Mouse (Mus musculus) neural tube, embryonic 11.5 days (tissue): ENCODE data around the gene Psd. TPM values are rescaled to one million over a fixed set of nuclear protein-coding genes. Genes with fewer than 3 reads are reported as not detected.

Experiments used
- ATAC-seq: fragments of 200-750 bp; cut with Nextera tagmentation; 2 replicates; pipeline ENCODE4 v1.8.0; 2017; ENCODE audit warnings: moderate number of reproducible peaks, mild to moderate bottlenecking, moderate TSS enrichment, moderate library complexity; ENCODE audit not compliant: insufficient read depth, low FRiP score, low TSS enrichment
- DNase-seq: peaks from one replicate; pipeline ENCODE4 v3.0.0-alpha.2; 2015; ENCODE audit warnings: low spot score
- H3K27ac ChIP-seq: fragments of 300-500 bp; sonication (generic); 2 replicates; pipeline ENCODE4 v1.5.1; 2014; ENCODE audit warnings: low read depth, mild to moderate bottlenecking, low read length
- H3K27me3 ChIP-seq: fragments of 300-500 bp; sonication (generic); 2 replicates; pipeline ENCODE4 v1.6.1; 2014; ENCODE audit warnings: mild to moderate bottlenecking, low read length, mixed read lengths; ENCODE audit not compliant: control insufficient read depth, insufficient read depth
- H3K36me3 ChIP-seq: fragments of 300-500 bp; sonication (generic); 2 replicates; pipeline ENCODE4 v1.6.1; 2014; ENCODE audit warnings: mild to moderate bottlenecking, low read length, moderate library complexity, mixed read lengths; ENCODE audit not compliant: control insufficient read depth, insufficient read depth
- H3K4me1 ChIP-seq: fragments of 300-500 bp; sonication (generic); 2 replicates; pipeline ENCODE4 v1.6.1; 2014; ENCODE audit warnings: low read length, mixed read lengths; ENCODE audit not compliant: control insufficient read depth, insufficient read depth
- H3K4me2 ChIP-seq: fragments of 300-500 bp; sonication (generic); 2 replicates; pipeline ENCODE4 v1.6.1; 2014; ENCODE audit warnings: low read depth, mild to moderate bottlenecking, moderate library complexity
- H3K4me3 ChIP-seq: fragments of 300-500 bp; sonication (generic); 2 replicates; pipeline ENCODE4 v1.5.1; 2014; ENCODE audit warnings: low read depth, low read length
- H3K9ac ChIP-seq: fragments of 300-500 bp; sonication (generic); 2 replicates; pipeline ENCODE4 v1.6.1; 2014; ENCODE audit warnings: mild to moderate bottlenecking, low read length
- H3K9me3 ChIP-seq: fragments of 300-500 bp; sonication (generic); 2 replicates; pipeline ENCODE4 v1.6.1; 2016; ENCODE audit warnings: low read length; ENCODE audit not compliant: control insufficient read depth
- WGBS: fragments of 180-500 bp; shearing (Covaris S2); extraction: QIAGEN DNeasy Blood & Tissue Kit; methylation state at CpG from one replicate; pipeline ENCODE4 v1.1.7; 2014; 5-methylcytosine and 5-hydroxymethylcytosine counted together
- polyA plus RNA-seq: library from polyadenylated mRNA; unstranded; fragments of >200 nt; fragmentation: Nextera tagmentation; extraction: Ambion mirVana; gene quantifications from 2 replicates; pipeline ENCODE4 v1.2.1, GENCODE M21; 2014

Gene Psd
- polyA plus RNA-seq, 1 experiment from 2014 or later, result 10.9 TPM

- WGBS, result 69% methylated on average over 16 of the region's 16 CpGs
- H3K4me3 ChIP-seq, result no peak overlapping the region
- no peaks in the 10 kb centered on the region for H3K36me3 ChIP-seq
- H3K9ac ChIP-seq, result no peak overlapping the region
- peaks cover 14% of the 10 kb centered on the region for H3K4me1 ChIP-seq
- no peak overlapping the region for H3K4me2 ChIP-seq
- DNase-seq (no peak), ATAC-seq (no peak)
- peaks cover 18% of the 10 kb centered on the region for H3K27me3 ChIP-seq
- no peaks in the 10 kb centered on the region for H3K9me3 ChIP-seq
- no peak overlapping the region for H3K27ac ChIP-seq
These were observed 19.2 kb downstream of the Psd start for GRCm38 (mm10) chr19:46307781-46308180.

GRCm38 (mm10) chr19:46306751-46307289, 20.1 kb downstream of the Psd start:
- ATAC-seq, result no peak
- WGBS, result 94% methylated on average over 9 of the region's 9 CpGs

GRCm38 (mm10) chr19:46306268-46306610, 20.7 kb downstream of the Psd start:
- Histone ChIP-seq H3K36me3 (no peaks in the 10 kb centered on the region), H3K4me1 (peaks cover 14% of the 10 kb centered on the region), H3K4me3 (no peak overlapping the region), H3K9ac (no peak overlapping the region), H3K4me2 (no peak overlapping the region; the same call in 1 of the 2 replicates), H3K27ac (no peak overlapping the region), H3K9me3 (no peaks in the 10 kb centered on the region), H3K27me3 (peaks cover 18% of the 10 kb centered on the region)
- ATAC-seq (no peak), DNase-seq (no peak)
- 62% methylated on average over 5 of the region's 5 CpGs for WGBS

More at GRCm38 (mm10) chr19:46306751-46307289, 20.1 kb downstream of the Psd start:
- no peaks in the 10 kb centered on the region for H3K36me3 ChIP-seq
- H3K27ac ChIP-seq, result no peak overlapping the region
- peaks cover 18% of the 10 kb centered on the region for H3K27me3 ChIP-seq
- H3K9ac ChIP-seq, result no peak overlapping the region
- no peak for DNase-seq
- no peak overlapping the region for H3K4me2 ChIP-seq
- no peaks in the 10 kb centered on the region for H3K9me3 ChIP-seq
- peaks cover 14% of the 10 kb centered on the region for H3K4me1 ChIP-seq
- no peak overlapping the region for H3K4me3 ChIP-seq

- H3K9ac ChIP-seq, result peak overlapping the region; percentile 44; the same call in 1 of the 2 replicates
- H3K4me3 ChIP-seq, result peak overlapping the region; percentile 54
- H3K27me3 ChIP-seq, result peaks cover 14% of the 10 kb centered on the region
- peak; percentile 89 for DNase-seq
- no peaks in the 10 kb centered on the region for H3K9me3 ChIP-seq
- peak; percentile 32 for ATAC-seq
- H3K36me3 ChIP-seq, result no peaks in the 10 kb centered on the region
- peak overlapping the region; percentile 93 for H3K4me2 ChIP-seq
- H3K4me1 ChIP-seq, result peaks cover 14% of the 10 kb centered on the region
- under 1% methylated on average over 29 of the region's 43 CpGs for WGBS
- no peak overlapping the region for H3K27ac ChIP-seq
These were observed 21.3 kb downstream of the Psd start for GRCm38 (mm10) chr19:46305432-46306267.

GRCm38 (mm10) chr19:46304908-46305333, 22.0 kb downstream of the Psd start:
- WGBS, result under 1% methylated on average over 34 of the region's 34 CpGs
- H3K27me3 ChIP-seq, result peaks cover 14% of the 10 kb centered on the region

GRCm38 (mm10) chr19:46304216-46304841, 22.6 kb downstream of the Psd start, which contains the start of gene Nfkb2:
Gene Nfkb2 (plus strand): TSS chr19:46304320.
- H3K27ac ChIP-seq, result peak within 1 kb of the TSS; percentile 49; the same call in 1 of the 2 replicates
- peak; percentile 84 for ATAC-seq
- under 1% methylated on average over 39 of the region's 39 CpGs for WGBS

More at GRCm38 (mm10) chr19:46304908-46305333, 22.0 kb downstream of the Psd start:
- Histone ChIP-seq H3K27ac (peak overlapping the region; percentile 49; the same call in 1 of the 2 replicates), H3K4me1 (peaks cover 14% of the 10 kb centered on the region), H3K9me3 (no peaks in the 10 kb centered on the region), H3K36me3 (no peaks in the 10 kb centered on the region), H3K9ac (peak overlapping the region; percentile 44; the same call in 1 of the 2 replicates), H3K4me2 (peak overlapping the region; percentile 93), H3K4me3 (peak overlapping the region; percentile 54)
- peak; percentile 31; the same call in 1 of the 2 replicates for ATAC-seq
- DNase-seq, result peak; percentile 33

GRCm38 (mm10) chr19:46303251-46304215, 23.4 kb downstream of the Psd start:
- H3K27me3 ChIP-seq, result peaks cover 11% of the 10 kb centered on the region
- no peak overlapping the region for H3K9ac ChIP-seq
- H3K9me3 ChIP-seq, result no peaks in the 10 kb centered on the region
- H3K4me3 ChIP-seq, result peak overlapping the region; percentile 54
- no peak overlapping the region for H3K27ac ChIP-seq
- WGBS, result 52% methylated on average over 18 of the region's 18 CpGs
- H3K4me1 ChIP-seq, result peaks cover 11% of the 10 kb centered on the region
- ATAC-seq (no peak), DNase-seq (peak; percentile 6)
- peak overlapping the region; percentile 93 for H3K4me2 ChIP-seq
- no peaks in the 10 kb centered on the region for H3K36me3 ChIP-seq

More at GRCm38 (mm10) chr19:46304216-46304841, 22.6 kb downstream of the Psd start, which contains the start of gene Nfkb2:
- H3K9ac ChIP-seq, result peak within 1 kb of the TSS; percentile 44; the same call in 1 of the 2 replicates
- H3K4me2 ChIP-seq, result peak within 1 kb of the TSS; percentile 93
- H3K9me3 ChIP-seq, result no peaks in the 10 kb centered on the region
- DNase-seq, result peak; percentile 89
- peaks cover 14% of the 10 kb centered on the region for H3K27me3 ChIP-seq
- peak within 1 kb of the TSS; percentile 54 for H3K4me3 ChIP-seq
- peaks cover 14% of the 10 kb centered on the region for H3K4me1 ChIP-seq
- H3K36me3 ChIP-seq, result no peaks in the 10 kb centered on the region

GRCm38 (mm10) chr19:46302551-46302950, 24.4 kb downstream of the Psd start:
- 90% methylated on average over 4 of the region's 4 CpGs for WGBS
- H3K4me1 ChIP-seq, result peaks cover 10% of the 10 kb centered on the region
- no peak overlapping the region for H3K27ac ChIP-seq
- no peak for ATAC-seq
- H3K36me3 ChIP-seq, result no peaks in the 10 kb centered on the region
- H3K4me3 ChIP-seq, result no peak overlapping the region
- no peak overlapping the region for H3K9ac ChIP-seq
- no peak for DNase-seq
- H3K27me3 ChIP-seq, result peaks cover 3% of the 10 kb centered on the region; the same call in 1 of the 2 replicates
- H3K4me2 ChIP-seq, result no peak overlapping the region
- no peaks in the 10 kb centered on the region for H3K9me3 ChIP-seq
